Mouse (Mus musculus) heart, adult 11 months (tissue): ENCODE results near the gene Pip4k2b.
A peak's percentile ranks its signal among the peaks of the same experiment; 100 is the strongest.
"Not testable (repeated sequence)": the region's sequence is repeated elsewhere in the genome, so short reads cannot be mapped to it uniquely, and the experiment has no call there.

Source experiments
- DNase-seq: peaks from one replicate; pipeline ENCODE4 v3.0.0; 2022

Pip4k2b gene

GRCm38 (mm10) chr11:97744063-97744717, at the start of gene Pip4k2b:
Gene Pip4k2b, minus strand, starts transcription at chr11:97744704.
- peak; percentile 97 for DNase-seq

GRCm38 (mm10) chr11:97793165-97793564, 48.7 kb upstream of the Pip4k2b start:
- DNase-seq: no peak

GRCm38 (mm10) chr11:97790778-97791438, 46.4 kb upstream of the Pip4k2b start:
- DNase-seq: not testable (repeated sequence)

- no peak for DNase-seq
Measured at GRCm38 (mm10) chr11:97789727-97790126, 45.2 kb upstream of the Pip4k2b start.

- no peak for DNase-seq
Measured at GRCm38 (mm10) chr11:97787961-97788360, 43.5 kb upstream of the Pip4k2b start.

GRCm38 (mm10) chr11:97782564-97782895, 38.0 kb upstream of the Pip4k2b start:
- no peak for DNase-seq

- DNase-seq: peak; percentile 100
Measured at GRCm38 (mm10) chr11:97781832-97782563, 37.5 kb upstream of the Pip4k2b start, which contains the start of gene Rpl23. Gene Rpl23, minus strand, starts transcription at chr11:97782437.

- DNase-seq: no peak
Measured at GRCm38 (mm10) chr11:97781478-97781831, 37.0 kb upstream of the Pip4k2b start.

- no peak for DNase-seq
Measured at GRCm38 (mm10) chr11:97779968-97780701, 35.6 kb upstream of the Pip4k2b start.

- no peak for DNase-seq
Measured at GRCm38 (mm10) chr11:97778918-97779317, 34.4 kb upstream of the Pip4k2b start.

- no peak for DNase-seq
Measured at GRCm38 (mm10) chr11:97777129-97777529, 32.6 kb upstream of the Pip4k2b start.

GRCm38 (mm10) chr11:97776497-97777128, 32.1 kb upstream of the Pip4k2b start:
- DNase-seq: no peak

- DNase-seq: no peak
Measured at GRCm38 (mm10) chr11:97775808-97776496, 31.4 kb upstream of the Pip4k2b start, which contains the start of gene 1700001P01Rik. Gene 1700001P01Rik, minus strand, starts transcription at chr11:97775918.

- no peak for DNase-seq
Measured at GRCm38 (mm10) chr11:97775186-97775585, 30.7 kb upstream of the Pip4k2b start.

- no peak for DNase-seq
Measured at GRCm38 (mm10) chr11:97771410-97771809, 26.9 kb upstream of the Pip4k2b start.

- no peak for DNase-seq
Measured at GRCm38 (mm10) chr11:97769704-97770103, 25.2 kb upstream of the Pip4k2b start.

GRCm38 (mm10) chr11:97766154-97766881, 21.8 kb upstream of the Pip4k2b start, which contains the start of gene Cwc25:
Gene Cwc25, minus strand, starts transcription at chr11:97766556.
- DNase-seq: peak; percentile 99

- no peak for DNase-seq
Measured at GRCm38 (mm10) chr11:97761638-97762037, 17.1 kb upstream of the Pip4k2b start.

GRCm38 (mm10) chr11:97758942-97759341, 14.4 kb upstream of the Pip4k2b start:
- no peak for DNase-seq

- DNase-seq: no peak
Measured at GRCm38 (mm10) chr11:97758125-97758524, 13.6 kb upstream of the Pip4k2b start.

GRCm38 (mm10) chr11:97753277-97753676, 8.8 kb upstream of the Pip4k2b start:
- DNase-seq: no peak
